Mouse (Mus musculus) spleen, embryonic (tissue): ENCODE measurements around the gene Fgd1.

Experiments
- CTCF ChIA-PET: fragments of 350-600 bp; sonication (Branson Sonifier 250); formaldehyde crosslinking; loops from one replicate; lab custom pipeline; 2022; lab: Charles Lee

Fgd1 gene

GRCm38 (mm10) chrX:151087418-151087817 lies 41.5 kb downstream of the Fgd1 start:
- CTCF ChIA-PET: no interaction called here

GRCm38 (mm10) chrX:151096171-151097058 lies 50.5 kb downstream of the Fgd1 start, which contains the start of gene Tsr2:
TSS of gene Tsr2 (minus strand) at chrX:151096543.
- CTCF ChIA-PET: no interaction called here

- CTCF ChIA-PET: no interaction called here
Measured at GRCm38 (mm10) chrX:151107301-151108067, 61.5 kb downstream of the Fgd1 start.

- CTCF ChIA-PET: interaction anchor here (0.6 kb wide), 1 partner anchor 863 kb away, joined by 3 read pairs; no protein-coding TSS in a partner anchor
Measured at GRCm38 (mm10) chrX:151116795-151117194, 70.8 kb downstream of the Fgd1 start.

GRCm38 (mm10) chrX:151117432-151117831 lies 71.5 kb downstream of the Fgd1 start:
- CTCF ChIA-PET: interaction anchor here (0.6 kb wide), 2 partner anchors 862 to 1892 kb away, joined by 3 read pairs; no protein-coding TSS in a partner anchor

- CTCF ChIA-PET: no interaction called here
Measured at GRCm38 (mm10) chrX:151123933-151124332, 78.0 kb downstream of the Fgd1 start.

GRCm38 (mm10) chrX:151130493-151130892 lies 84.5 kb downstream of the Fgd1 start:
- CTCF ChIA-PET: no interaction called here

GRCm38 (mm10) chrX:151132785-151133184 lies 86.8 kb downstream of the Fgd1 start:
- CTCF ChIA-PET: no interaction called here
